Mouse (Mus musculus): ENCODE measurements at regions not wholly inside any gene's neighbourhood (a gene's known extent, or its start where the extent isn't known, plus 50 kb on each side); places are given as distances from the start of the nearest gene placed in this dataset.

DNA sequence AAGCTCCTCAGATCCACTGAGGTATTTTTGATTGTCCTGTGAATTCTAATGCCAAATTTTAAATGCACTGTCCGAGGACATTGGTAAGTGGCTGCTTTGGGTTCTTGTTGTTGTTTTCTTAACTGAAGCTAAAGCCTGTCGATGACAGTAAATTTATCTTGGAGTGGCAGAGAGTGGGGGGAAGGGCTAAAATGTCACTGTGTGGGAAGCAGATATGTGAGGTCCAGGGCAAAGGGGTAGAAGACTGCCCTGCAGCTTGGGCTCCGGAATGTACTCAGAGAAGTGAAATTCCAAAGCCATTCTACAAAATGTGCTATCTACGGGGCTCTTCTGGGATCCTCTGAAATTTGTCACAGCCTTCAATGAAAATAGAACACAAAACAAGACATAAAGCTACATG is 159.3 kb upstream of the Tmtc1 start:
- TF ChIP-seq USF1 (IDR thresholded peaks at IDR 0.05; ENCODE audit: low read depth) (no peak), MYOD1 (IDR thresholded peaks at IDR 0.05; ENCODE audit: control insufficient read depth in 1 of 3, insufficient read length in 2 of 3, low read depth in 2 of 3) (no peak), E2F4 (IDR thresholded peaks at IDR 0.05; ENCODE audit: insufficient read depth) (no peak), POLR2AphosphoS2 (IDR thresholded peaks at IDR 0.05; ENCODE audit: insufficient read length, low read depth) (no peak), POLR2A (IDR thresholded peaks at IDR 0.05; ENCODE audit: insufficient read length, low read depth) (no peak), TCF12 (IDR thresholded peaks at IDR 0.05; ENCODE audit: insufficient read depth, poor library complexity, severe bottlenecking) (no peak), SRF (IDR thresholded peaks at IDR 0.05; ENCODE audit: control insufficient read depth, insufficient read length, low read depth) (no peak), MAX (IDR thresholded peaks at IDR 0.05; ENCODE audit: low read depth) (no peak), MYOG (IDR thresholded peaks at IDR 0.05; ENCODE audit: control insufficient read depth in 1 of 3, insufficient read depth in 1 of 3, insufficient read length in 2 of 3, low read depth in 2 of 3) (no peak), TCF3 (IDR thresholded peaks at IDR 0.05; ENCODE audit: insufficient read length, low read depth) (no peak), REST (IDR thresholded peaks at IDR 0.05; ENCODE audit: insufficient read depth, insufficient read length) (no peak), CEBPB (IDR thresholded peaks at IDR 0.05; ENCODE audit: insufficient read depth, poor library complexity, severe bottlenecking) (no peak)
